Mouse (Mus musculus) midbrain, embryonic 12.5 days (tissue): Measurements from ENCODE around the gene Plk5. TPM values are rescaled to one million over a fixed set of nuclear protein-coding genes. Genes with fewer than 3 reads are reported as not detected.

Experiments
- ATAC-seq: fragments of 200-750 bp; cut with Nextera tagmentation; 2 replicates; pipeline ENCODE4 v1.8.0; 2017; ENCODE audit warnings: low read depth, moderate TSS enrichment, moderate library complexity; ENCODE audit not compliant: low FRiP score
- H3K27ac ChIP-seq: fragments of 300-500 bp; sonication (generic); replicated peaks from 2 replicates; pipeline ENCODE4 v1.5.1; 2016; ENCODE audit warnings: mild to moderate bottlenecking
- H3K27me3 ChIP-seq: fragments of 300-500 bp; sonication (generic); 2 replicates; pipeline ENCODE4 v1.6.1; 2016; ENCODE audit warnings: mild to moderate bottlenecking
- H3K36me3 ChIP-seq: fragments of 300-500 bp; sonication (generic); 2 replicates; pipeline ENCODE4 v1.6.1; 2016
- H3K4me1 ChIP-seq: fragments of 300-500 bp; sonication (generic); 2 replicates; pipeline ENCODE4 v1.6.1; 2016
- H3K4me2 ChIP-seq: fragments of 300-500 bp; sonication (generic); replicated peaks from 2 replicates; pipeline ENCODE4 v1.6.1; 2016; ENCODE audit warnings: mild to moderate bottlenecking, moderate library complexity
- H3K4me3 ChIP-seq: fragments of 300-500 bp; sonication (generic); 2 replicates; pipeline ENCODE4 v1.5.1; 2016; ENCODE audit warnings: mild to moderate bottlenecking
- H3K9ac ChIP-seq: fragments of 300-500 bp; sonication (generic); replicated peaks from 2 replicates; pipeline ENCODE4 v1.6.1; 2016; ENCODE audit warnings: mild to moderate bottlenecking, moderate library complexity
- H3K9me3 ChIP-seq: fragments of 300-500 bp; sonication (generic); 2 replicates; pipeline ENCODE4 v1.6.1; 2016; ENCODE audit warnings: mild to moderate bottlenecking
- WGBS: fragments of 180-500 bp; shearing (Covaris S2); methylation state at CpG from one replicate; pipeline ENCODE4 v1.1.7; 2016; 5-methylcytosine and 5-hydroxymethylcytosine counted together
- microRNA-seq: library from miRNA; unstranded; fragments of <30 nt; microRNA quantifications from one replicate; pipeline ENCODE4, GENCODE M21; 2017
- polyA plus RNA-seq: library from polyadenylated mRNA; unstranded; fragments of >200 nt; fragmentation: Nextera tagmentation; extraction: Ambion mirVana; gene quantifications from 2 replicates; pipeline ENCODE4 v1.2.1, GENCODE M21; 2016

Plk5 gene
- polyA plus RNA-seq, 1 experiment from 2014 or later = 0.52 TPM

DNA sequence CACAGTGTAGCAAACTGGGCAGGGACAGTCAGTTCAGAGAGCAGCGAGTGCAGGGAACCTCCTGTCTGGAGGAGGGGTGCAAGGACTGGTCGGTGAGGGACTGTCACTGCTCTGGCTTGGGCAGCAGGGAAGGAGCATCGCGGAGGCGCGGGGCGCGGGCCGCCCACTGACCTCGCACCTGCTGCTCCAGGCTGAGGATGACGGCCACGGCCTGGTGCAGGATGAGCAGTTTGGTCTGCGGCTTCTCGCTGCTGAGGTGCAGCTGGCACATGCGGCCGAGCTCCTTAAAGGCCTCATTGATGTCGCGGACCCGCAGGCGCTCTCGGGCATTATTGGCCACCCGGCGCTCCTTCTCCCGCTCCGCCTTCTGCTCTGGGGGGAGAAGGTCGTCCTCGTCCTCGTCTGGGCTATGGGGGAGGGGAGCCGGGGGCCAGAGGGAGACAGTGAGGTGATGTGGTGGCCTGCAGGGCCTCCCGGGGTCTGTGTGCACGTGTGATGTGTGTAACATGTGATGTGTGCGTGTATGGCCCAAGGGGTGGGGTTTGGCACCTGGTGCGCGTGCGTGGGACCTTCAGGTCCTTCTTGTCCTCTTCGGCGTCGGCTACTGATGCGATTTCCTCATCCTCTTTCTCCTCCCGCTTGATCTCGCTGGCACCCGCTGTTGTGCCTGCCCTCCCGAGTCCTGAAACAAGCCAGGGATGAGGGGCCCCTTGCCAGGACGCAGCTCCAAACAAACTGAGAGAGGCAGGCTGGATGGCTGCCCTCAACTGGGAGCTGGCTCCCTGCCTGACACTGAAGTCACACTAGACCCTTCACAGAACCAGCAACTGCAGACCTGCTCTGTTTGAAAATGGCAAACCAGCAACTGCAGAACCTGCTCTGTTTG lies 56.6 kb downstream of the Plk5 start:
- H3K9me3 ChIP-seq = no peaks in the 10 kb centered on the region
- H3K4me1 ChIP-seq = 0 out of 2 replicates have a peak, but pooled peaks cover 1% of the 10 kb centered on the region
- no peak overlapping the region for H3K4me3 ChIP-seq
- WGBS = 90% methylated on average over 44 of the region's 44 CpGs
- no peak overlapping the region for H3K4me2 ChIP-seq
- peak; percentile 14; the same call in 1 of the 2 replicates for ATAC-seq
- 0 out of 2 replicates have a peak overlapping the region, but pooled peaks have one; percentile 22 for H3K27ac ChIP-seq
- H3K36me3 ChIP-seq = peaks cover 89% of the 10 kb centered on the region
- H3K9ac ChIP-seq = 0 out of 2 replicates have a peak overlapping the region, but pooled peaks have one; percentile 17
- no peaks in the 10 kb centered on the region for H3K27me3 ChIP-seq

Small RNA genes lying within 50 kb of the gene (microRNA-seq; reads per million reads assigned to microRNA genes)
- not detected for gene Gm22721

Other genes starting within 250 kb of the Plk5 start
- 16.7 and 20.3 TPM in 2 replicates for gene Stk11, start 240.7 kb upstream of the Plk5 start, polyA plus RNA-seq
- gene Atp5d, start 217.8 kb upstream of the Plk5 start, polyA plus RNA-seq = 379 and 384 TPM in 2 replicates
- gene Cbarp, start 215.6 kb upstream of the Plk5 start, polyA plus RNA-seq = 19.3 and 20.0 TPM in 2 replicates
- 41.7 and 46.4 TPM in 2 replicates for gene Midn, start 208.2 kb upstream of the Plk5 start, polyA plus RNA-seq
- gene Cirbp, start 190.5 kb upstream of the Plk5 start, polyA plus RNA-seq = 227 and 233 TPM in 2 replicates
- gene 1600002K03Rik, start 183.5 kb upstream of the Plk5 start, polyA plus RNA-seq = 12.9 and 13.6 TPM in 2 replicates
- gene Efna2, start 177.0 kb upstream of the Plk5 start, polyA plus RNA-seq = 114 and 127 TPM in 2 replicates
- gene Mum1, start 130.0 kb upstream of the Plk5 start, polyA plus RNA-seq = 151 and 195 TPM in 2 replicates
- gene Ndufs7, start 107.3 kb upstream of the Plk5 start, polyA plus RNA-seq = 205 and 213 TPM in 2 replicates
- 28.1 and 29.5 TPM in 2 replicates for gene Gamt, start 95.4 kb upstream of the Plk5 start, polyA plus RNA-seq
- gene Dazap1, start 95.0 kb upstream of the Plk5 start, polyA plus RNA-seq = 61.2 and 71.3 TPM in 2 replicates
- gene Rps15, start 64.0 kb upstream of the Plk5 start, polyA plus RNA-seq = 671 and 694 TPM in 2 replicates
- 181 and 193 TPM in 2 replicates for gene Apc2, start 60.5 kb upstream of the Plk5 start, polyA plus RNA-seq
- gene 2310011J03Rik, start 35.9 kb upstream of the Plk5 start, polyA plus RNA-seq = 36.2 and 44.5 TPM in 2 replicates
- gene Pcsk4, start 27.0 kb upstream of the Plk5 start, polyA plus RNA-seq = 2.4 and 3.7 TPM in 2 replicates
- 3.1 and 4.3 TPM in 2 replicates for gene Reep6, start 26.5 kb upstream of the Plk5 start, polyA plus RNA-seq
- 0.38 and 0.79 TPM in 2 replicates for gene Adamtsl5, start 8.0 kb upstream of the Plk5 start, polyA plus RNA-seq
- 18.4 and 19.7 TPM in 2 replicates for gene Mex3d, start 31.2 kb downstream of the Plk5 start, polyA plus RNA-seq
- gene Mbd3, start 43.1 kb downstream of the Plk5 start, polyA plus RNA-seq = 288 and 314 TPM in 2 replicates
- 398 and 414 TPM in 2 replicates for gene Uqcr11, start 50.4 kb downstream of the Plk5 start, polyA plus RNA-seq
- 185 and 191 TPM in 2 replicates for gene Tcf3, start 77.2 kb downstream of the Plk5 start, polyA plus RNA-seq
- 2.8 and 3.2 TPM in 2 replicates for gene Onecut3, start 138.4 kb downstream of the Plk5 start, polyA plus RNA-seq
- gene Atp8b3, start 182.7 kb downstream of the Plk5 start, polyA plus RNA-seq = 0.78 and 0.97 TPM in 2 replicates
- gene Rexo1, start 205.1 kb downstream of the Plk5 start, polyA plus RNA-seq = 36.5 and 37.3 TPM in 2 replicates
- gene Klf16, start 220.9 kb downstream of the Plk5 start, polyA plus RNA-seq = 6.1 and 6.2 TPM in 2 replicates
- gene Abhd17a, start 233.9 kb downstream of the Plk5 start, polyA plus RNA-seq = 104 and 105 TPM in 2 replicates
- gene Scamp4, start 246.4 kb downstream of the Plk5 start, polyA plus RNA-seq = 63.1 and 68.4 TPM in 2 replicates
- gene Adat3, start 246.4 kb downstream of the Plk5 start, polyA plus RNA-seq = 7.8 and 8.7 TPM in 2 replicates
- 6.0 and 7.5 TPM in 2 replicates for gene Gm49322, start 249.6 kb downstream of the Plk5 start, polyA plus RNA-seq